Mouse (Mus musculus): ENCODE data around the gene Cacnb4.

DNA sequence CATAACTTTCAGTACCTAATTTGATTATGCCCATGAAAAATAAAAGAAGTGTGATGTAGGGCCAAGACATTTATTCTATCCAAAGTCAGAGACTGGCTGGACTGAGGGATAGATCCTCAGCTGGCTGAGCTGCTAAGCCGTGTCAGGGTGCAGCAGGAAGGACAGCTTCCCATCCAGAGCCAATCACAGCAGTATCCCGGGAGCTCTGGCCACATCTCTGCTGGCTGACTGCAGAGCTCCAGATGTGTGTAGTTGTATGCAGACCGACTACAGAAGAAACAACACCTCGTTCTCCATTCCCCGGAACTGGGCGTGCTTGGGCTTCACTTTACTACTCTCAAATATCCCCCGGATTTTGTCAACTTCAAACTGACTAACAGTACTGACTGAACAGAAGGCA is 243.3 kb downstream of the Cacnb4 start:
- no peak for TF ChIP-seq CTCF (IDR thresholded peaks at IDR 0.05; ENCODE audit: low read depth, low read length)
- no peak for TF ChIP-seq POLR2A (IDR thresholded peaks at IDR 0.05; ENCODE audit: borderline replicate concordance, low read depth, low read length)

Data from bone marrow macrophage, adult 2 months (primary cell).